Mouse (Mus musculus) cerebellum, adult 2 months (tissue): ENCODE measurements around the gene Cd8a.

Experiments used
- CTCF ChIP-seq: fragments of 200-500 bp; IDR thresholded peaks from 2 replicates; pipeline ENCODE4 v1.5.1; 2011; ENCODE audit warnings: low read depth, mild to moderate bottlenecking, control low read depth, low read length, moderate library complexity, borderline replicate concordance; ENCODE audit not compliant: insufficient read depth
- POLR2A ChIP-seq: fragments of 200-500 bp; IDR thresholded peaks from 2 replicates; pipeline ENCODE4 v1.6.1; 2011; ENCODE audit warnings: low read length, control low read depth, borderline replicate concordance; ENCODE audit not compliant: insufficient read depth

DNA sequence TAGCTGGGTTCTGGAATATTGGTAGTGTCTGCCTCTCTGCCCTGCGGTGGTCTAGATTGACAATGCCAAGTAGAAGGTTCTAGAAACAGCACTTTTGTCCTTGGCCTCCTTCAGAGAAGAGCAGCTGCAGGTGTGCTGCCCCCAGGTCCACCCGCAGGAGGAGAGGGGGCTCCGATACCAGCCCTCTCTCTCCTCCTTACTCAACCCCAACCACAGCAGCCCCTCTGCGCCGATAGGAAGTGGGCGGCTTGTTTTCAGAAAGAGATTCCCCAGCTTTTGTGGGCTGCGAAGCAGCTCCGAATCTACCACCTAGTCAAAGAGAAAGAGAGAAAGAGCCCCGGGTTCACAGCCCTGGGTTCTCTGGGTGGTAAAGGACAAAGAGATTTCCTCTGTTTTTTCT lies 32.0 kb upstream of the Cd8a start:
- TF ChIP-seq CTCF: no peak
- TF ChIP-seq POLR2A: no peak
